Mouse (Mus musculus): ENCODE results near the gene Etfbkmt. TPM values are rescaled to one million over a fixed set of nuclear protein-coding genes. Genes with fewer than 3 reads are reported as not detected.
"Not testable (repeated sequence)": the region's sequence is repeated elsewhere in the genome, so short reads cannot be mapped to it uniquely, and the experiment has no call there.

The Etfbkmt gene
- total RNA-seq, 2 experiments from 2014 or later: 25.7 to 33.1 TPM

DNA sequence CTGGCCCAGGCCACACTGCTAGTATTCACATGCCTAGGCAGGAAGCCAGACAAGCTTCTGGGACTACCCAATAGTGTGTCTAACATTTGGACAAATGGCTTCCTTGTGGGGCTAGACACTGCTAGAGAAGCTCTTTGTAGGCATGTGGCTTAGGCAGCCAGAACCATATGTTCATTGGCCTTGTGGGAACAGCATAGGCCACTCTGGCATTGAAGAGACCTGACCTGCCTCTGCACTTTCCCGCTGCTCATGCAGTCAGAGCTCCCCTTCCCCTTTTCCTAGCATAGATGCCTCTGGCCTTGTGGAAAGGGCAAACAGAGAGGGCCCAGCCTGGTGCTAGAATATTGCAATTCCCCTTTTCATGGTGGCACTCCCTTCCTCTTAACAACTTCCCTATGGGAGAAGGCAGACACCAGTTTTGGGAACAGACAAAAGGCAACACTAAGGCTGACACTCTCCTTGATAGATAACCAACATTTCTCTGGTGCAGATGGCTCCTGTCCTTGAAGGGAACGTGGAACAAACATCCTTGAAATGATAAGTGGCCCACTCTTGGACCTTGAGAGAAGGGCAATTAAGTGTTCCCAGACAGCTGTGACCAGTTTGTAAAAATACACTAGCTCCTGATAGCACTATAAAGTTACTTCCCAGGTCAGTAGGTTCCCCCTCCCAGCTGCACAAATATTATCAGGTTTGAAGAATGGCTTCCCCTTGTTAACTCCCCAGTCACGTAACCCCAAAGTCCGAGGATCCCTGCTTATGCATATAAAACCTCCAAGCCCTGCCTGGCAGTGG, 34.4 kb downstream of the Etfbkmt start:
- no peak for DNase-seq
- intact Hi-C loops (cut with DNase I): no loop called here

DNA sequence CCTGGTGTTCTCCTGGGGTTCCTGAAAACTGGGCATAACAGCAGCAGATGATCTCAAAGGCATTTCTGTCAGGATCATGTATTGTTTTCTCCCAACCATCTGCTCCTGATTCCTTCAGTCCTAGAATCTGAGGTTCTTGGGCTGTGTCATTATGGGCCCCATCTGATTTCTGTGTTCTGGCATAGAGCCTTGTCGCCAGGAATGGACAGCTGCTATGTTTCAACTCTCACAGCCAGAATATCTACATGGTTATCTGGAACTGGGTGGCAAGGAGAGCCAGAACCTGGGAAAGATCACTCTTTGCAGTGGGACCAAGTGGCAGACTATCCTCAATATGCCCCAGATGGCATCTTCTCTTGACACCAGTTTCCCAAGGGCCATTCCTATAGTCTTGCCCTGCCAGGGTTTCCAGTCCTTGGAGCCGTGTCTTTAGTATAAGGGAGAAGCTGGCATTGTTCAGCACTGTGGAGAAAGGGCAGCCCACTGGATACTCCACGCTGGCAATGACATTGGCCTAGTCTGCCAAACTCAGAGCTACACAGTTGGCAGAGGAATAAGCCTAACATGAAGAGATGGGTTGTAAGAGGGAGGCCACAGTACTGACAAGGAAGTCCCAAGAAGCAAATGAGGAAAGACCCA, 35.4 kb downstream of the Etfbkmt start:
- intact Hi-C loops (cut with DNase I): no loop called here

DNA sequence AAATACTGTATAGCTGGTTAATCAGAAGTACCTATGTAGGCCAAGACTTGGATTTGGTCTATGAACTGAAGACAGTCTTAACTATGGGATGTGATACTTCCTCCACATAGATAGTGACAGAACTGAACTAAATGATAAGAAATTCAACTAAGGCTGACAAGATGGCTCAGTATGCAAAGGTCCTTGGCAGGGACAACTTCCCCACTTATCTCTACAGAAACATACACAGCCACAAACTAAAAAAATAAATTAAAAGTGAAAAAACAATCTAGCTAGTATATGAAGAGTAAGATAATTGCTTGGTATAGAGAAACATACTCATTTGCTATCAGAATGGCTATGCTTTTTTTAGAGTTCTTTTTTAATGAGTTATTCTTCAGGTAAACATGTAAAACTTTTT, 39.4 kb downstream of the Etfbkmt start:
- no peak for DNase-seq
- intact Hi-C loops (cut with DNase I): no loop called here

More for the DNA sequence above, 35.4 kb downstream of the Etfbkmt start:
- peak; percentile 45 to 64 for DNase-seq

DNA sequence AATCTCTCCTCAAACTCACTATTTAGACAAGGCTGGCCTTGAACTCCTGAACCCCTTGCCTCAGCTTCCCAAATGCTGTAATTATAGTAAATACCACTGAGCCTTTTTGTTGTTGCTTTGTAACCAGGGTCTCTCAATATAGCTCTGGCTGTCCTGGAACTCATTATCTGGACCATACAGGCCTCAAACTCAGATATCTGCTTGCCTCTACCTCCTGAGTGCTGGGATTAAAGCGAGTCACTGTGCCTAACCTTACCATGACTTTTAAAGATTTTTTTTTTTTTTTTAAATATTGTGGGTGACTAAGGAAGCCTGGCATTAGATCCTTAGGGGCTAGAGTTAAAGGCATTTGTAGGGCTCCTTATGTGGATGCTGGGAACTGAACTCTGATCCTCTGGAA, 44.4 kb downstream of the Etfbkmt start:
- DNase-seq: no peak
- intact Hi-C loops (cut with DNase I): no loop called here

DNA sequence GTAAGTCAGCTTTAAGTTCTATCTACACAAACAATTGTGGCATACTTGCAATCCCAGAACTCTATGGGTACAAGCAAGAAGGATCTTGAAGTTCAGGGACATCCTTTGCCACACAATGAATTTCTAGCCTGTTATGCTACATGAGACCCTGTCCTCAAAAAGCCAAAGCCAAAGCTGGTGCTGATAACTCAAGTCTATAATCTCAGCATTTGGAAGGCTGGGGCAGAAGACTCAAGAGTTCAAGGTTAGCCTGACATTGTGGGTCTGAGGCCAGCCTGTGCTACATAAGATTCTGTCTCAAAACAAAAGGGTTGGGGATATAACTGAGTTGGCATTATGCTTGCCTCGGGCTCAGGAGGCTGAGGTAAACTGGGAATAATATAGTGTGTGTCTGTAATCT, 47.7 kb downstream of the Etfbkmt start:
- intact Hi-C loops (cut with DNase I): loop anchor here (5.0 kb wide), 3 partner anchors 45 to 975 kb away; partner anchors contain the start of genes Ergic2 and Sinhcaf
- DNase-seq: no peak

DNA sequence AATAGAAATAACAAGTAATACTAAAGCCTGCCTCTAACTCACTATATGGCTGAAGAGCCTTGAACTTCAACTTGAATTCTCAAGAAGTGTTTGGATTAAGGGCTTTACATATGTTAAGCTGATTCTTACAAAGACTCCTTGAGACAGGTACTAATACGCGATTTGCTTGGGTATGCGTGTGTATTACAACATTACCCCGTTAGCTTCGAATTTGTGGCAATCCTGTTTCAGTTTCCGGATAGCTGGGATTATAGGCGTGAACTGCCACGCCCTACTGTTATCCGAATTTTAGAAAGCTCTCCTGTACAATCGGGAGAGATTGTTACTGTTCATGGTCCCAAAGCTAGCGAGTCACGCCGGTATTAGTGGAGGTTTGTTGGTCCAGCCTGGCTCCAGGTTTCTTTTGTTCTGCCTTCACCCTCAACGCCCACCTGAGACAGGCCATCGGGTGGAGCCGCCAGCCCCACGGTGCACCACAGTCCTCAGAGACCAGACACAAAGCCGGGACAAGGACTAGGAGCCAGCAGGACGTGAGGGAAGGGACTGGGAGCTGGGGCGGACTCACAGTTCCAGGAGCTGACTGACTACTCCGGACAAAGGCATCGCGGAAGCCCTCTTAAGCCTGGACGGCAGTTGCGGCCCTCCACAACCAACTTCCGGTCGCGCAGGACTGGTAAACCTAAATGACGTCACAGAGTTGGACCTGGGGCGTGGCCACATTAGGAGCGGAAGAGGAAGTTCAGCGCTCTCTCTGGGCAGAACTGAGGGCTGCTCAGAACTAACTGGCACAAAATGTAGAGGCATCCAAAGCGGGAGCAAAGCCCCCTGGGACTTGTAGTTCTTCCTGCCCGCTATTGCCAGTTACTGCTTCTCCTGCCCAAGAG, 48.6 kb downstream of the Etfbkmt start, which contains the start of gene Amn1:
TSS of gene Amn1 (minus strand) at position 672 of the 884 bp plus-strand sequence.
- intact Hi-C loops (cut with DNase I): loop anchor here (1.0 to 5.0 kb wide), 4 partner anchors 46 to 976 kb away; partner anchors contain the start of genes Ergic2, Resf1 and Sinhcaf
- DNase-seq: peak; percentile 93 to 94

DNA sequence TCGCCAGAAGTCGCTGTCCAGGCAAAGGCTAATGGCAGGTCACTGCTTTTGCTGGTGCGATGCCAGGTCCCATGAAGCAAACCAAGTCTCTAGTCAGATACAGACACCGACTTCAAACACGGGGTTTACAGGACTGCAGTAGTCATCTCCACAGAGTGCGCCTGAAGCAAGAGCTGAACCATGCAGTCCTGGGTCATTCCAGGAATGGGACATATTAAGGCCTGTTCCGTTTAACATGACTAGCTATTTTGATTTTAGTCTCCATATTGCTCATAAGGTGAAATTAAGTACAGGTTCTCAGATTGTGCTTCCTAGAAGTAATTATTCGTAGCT, 49.2 kb downstream of the Etfbkmt start:
- intact Hi-C loops (cut with DNase I): loop anchor here (1.0 to 5.0 kb wide), 4 partner anchors 47 to 977 kb away; partner anchors contain the start of genes Ergic2, Resf1 and Sinhcaf
- no peak for DNase-seq

DNA sequence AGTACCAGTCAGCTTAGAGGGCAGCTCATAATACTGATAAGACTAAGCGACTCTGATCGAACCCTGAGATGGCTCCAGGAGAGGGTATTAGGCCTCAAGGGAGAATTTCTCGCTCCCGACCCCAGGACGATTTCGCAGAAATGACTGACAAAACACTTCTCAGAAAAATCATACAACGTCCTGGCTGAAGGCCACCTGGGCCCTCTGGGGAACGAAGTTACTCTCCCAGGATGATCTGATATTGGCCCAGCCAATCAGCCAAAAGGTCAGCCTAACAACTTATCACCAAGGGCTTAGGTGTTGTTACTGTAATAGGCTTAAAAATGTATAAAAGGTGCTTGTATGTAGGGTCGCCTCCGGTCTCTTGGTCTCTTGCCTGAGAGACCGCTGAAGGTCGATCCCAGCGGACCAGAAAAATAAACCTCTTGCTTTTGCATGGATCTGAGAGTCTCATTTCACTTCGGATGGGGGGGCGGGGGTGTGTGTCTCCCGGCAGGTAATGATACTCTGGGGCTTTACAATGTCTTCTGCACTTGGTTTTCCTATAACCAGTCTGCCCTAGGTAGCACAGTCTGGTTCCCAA, 49.8 kb downstream of the Etfbkmt start:
- no peak for DNase-seq
- intact Hi-C loops (cut with DNase I): loop anchor here (5.0 kb wide), 3 partner anchors 47 to 977 kb away; partner anchors contain the start of genes Ergic2 and Sinhcaf

DNA sequence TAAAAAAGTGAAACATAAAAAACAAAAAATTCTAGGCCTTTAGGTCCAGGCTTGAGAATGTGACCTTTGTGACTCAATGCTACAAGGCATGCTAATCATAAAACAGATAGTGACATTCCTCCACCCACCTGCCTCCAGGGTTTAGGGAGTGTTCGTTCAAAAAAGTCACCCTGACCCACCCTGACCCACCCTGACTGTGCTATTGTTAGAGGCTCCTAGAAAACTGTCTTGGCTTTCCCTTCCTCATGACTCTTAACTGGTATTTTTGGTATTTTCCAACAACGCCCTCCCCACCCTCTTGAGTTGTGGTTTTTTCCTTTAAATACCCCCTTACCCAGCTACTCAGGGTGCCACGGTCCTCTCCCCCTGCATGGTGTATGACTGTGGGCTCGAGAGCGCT, 52.3 kb downstream of the Etfbkmt start:
- DNase-seq; intact Hi-C loops (cut with DNase I): not testable (repeated sequence)

DNA sequence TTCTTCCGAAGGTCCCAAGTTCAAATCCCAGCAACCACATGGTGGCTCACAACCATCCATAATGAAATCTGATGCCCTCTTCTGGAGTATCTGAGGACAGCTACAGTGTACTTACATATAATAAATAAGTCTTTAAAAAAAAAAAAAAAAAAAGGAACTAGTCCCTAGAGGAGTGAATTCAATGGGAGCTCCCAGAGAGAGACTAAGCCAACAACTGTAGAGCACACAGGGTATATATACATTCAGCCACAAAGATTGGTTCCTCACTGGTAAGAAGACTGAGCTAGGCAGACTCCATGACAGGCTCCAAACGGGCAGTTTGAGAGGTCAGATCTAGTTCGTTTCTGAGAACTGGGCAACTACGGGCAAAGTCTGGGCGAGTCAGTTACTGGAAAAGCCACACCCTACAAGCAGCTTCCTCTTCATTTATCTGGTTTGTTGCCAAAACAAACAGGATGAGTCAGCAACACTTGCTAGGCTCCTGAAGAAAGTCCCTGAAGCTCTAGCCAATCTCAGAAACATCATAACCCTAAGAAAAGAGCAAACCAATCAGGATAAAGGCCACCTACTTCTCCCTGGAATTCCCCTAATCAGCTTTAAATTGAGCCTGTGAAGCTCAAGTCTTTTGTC, 53.7 kb downstream of the Etfbkmt start:
- intact Hi-C loops (cut with DNase I): no loop called here
- DNase-seq: peak in 1 of 2 experiments; percentile 36

DNA sequence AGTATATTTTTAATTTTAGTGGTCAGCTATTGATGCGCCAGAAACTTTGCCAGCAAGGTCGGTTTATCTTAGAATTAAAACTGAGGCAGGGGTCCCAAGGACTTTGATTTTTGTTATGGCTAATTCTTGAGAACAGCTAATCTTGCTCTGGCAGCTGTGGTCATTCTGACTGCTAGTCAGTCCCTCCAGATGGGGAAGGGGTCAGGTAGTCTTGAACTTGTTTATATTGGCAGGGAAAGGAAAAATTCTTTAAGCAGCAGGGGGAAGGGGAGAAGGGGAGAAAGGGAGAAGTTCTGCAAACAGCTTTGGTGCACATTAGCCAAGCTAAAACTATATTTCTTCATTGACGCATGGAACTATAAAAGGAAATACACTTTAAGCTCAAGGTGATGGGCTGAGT, 57.5 kb downstream of the Etfbkmt start:
- intact Hi-C loops (cut with DNase I): no loop called here

DNA sequence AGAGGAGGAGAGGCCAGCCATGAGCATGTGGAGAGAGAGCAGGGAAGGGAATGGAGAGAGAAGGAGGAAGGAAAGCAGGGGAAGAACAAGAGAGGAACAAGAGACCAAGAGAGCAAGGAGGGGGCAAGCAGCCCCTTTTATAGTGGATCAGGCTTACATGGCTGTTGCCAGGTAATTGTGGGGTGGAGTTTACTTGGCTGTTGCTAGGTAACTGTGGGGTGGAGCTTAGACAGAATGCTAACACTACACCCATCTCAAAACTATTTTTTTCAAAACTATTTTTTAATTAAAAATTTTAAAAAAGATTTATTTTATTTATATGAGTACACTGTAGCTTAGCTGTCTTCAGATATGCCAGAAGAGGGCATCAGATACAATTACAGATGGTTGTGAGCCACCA, 58.9 kb downstream of the Etfbkmt start:
- intact Hi-C loops (cut with DNase I): no loop called here
- DNase-seq: no peak

More for the DNA sequence above, 57.5 kb downstream of the Etfbkmt start:
- no peak for DNase-seq

Other genes with a start within 250 kb of the Etfbkmt start
- gene Caprin2, start 243.6 kb upstream of the Etfbkmt start, total RNA-seq (2021): 1 to 10 TPM; 4.6 to 5.3 TPM
- 1 to 10 TPM; 1.9 to 5.6 TPM for gene Sinhcaf, start 193.4 kb upstream of the Etfbkmt start, total RNA-seq (2021)
- gene Dennd5b, start 38.2 kb upstream of the Etfbkmt start, total RNA-seq (2021): 10 to 100 TPM; 15.7 to 17.5 TPM
- gene Gm10203, start 9.7 kb upstream of the Etfbkmt start, total RNA-seq (2021): not detected
- 10 to 100 TPM; 19.5 to 27.7 TPM for gene Amn1, start 48.9 kb downstream of the Etfbkmt start, total RNA-seq (2021)
- 10 to 100 TPM; 25.9 to 26.0 TPM for gene Resf1, start 169.6 kb downstream of the Etfbkmt start, total RNA-seq (2021)